Mouse (Mus musculus) MEL (cell line): ENCODE results near the gene Rbm42. TPM values are rescaled to one million over a fixed set of nuclear protein-coding genes. Genes with fewer than 3 reads are reported as not detected.

Experiments used
- DNase-seq: peaks from one replicate; pipeline ENCODE4 v3.0.0; 2011; ENCODE audit warnings: low read depth, low spot score
- H3K27ac ChIP-seq: 2 replicates; pipeline ENCODE4 v1.5.1; 2012; ENCODE audit warnings: low read depth, mild to moderate bottlenecking, control low read depth, low read length, moderate library complexity; ENCODE audit not compliant: control insufficient read depth
- H3K27me3 ChIP-seq, 2 experiments: fragments of 150-350 bp in 1 of 2; sonication (generic) in 1 of 2; 2 replicates each; pipeline ENCODE4 v1.6.1; 2012; ENCODE audit warnings: low read length in 2 of 2, mild to moderate bottlenecking in 2 of 2, improper control_type of control experiment in 1 of 2, moderate library complexity in 1 of 2; ENCODE audit not compliant: insufficient read depth in 2 of 2, control insufficient read depth in 1 of 2
- H3K36me3 ChIP-seq, 2 experiments: 2 replicates each; pipeline ENCODE4 v1.6.1; 2012 to 2014; ENCODE audit warnings: low read length in 2 of 2, improper control_type of control experiment in 1 of 2, inconsistent platforms in 1 of 2, mild to moderate bottlenecking in 1 of 2; ENCODE audit not compliant: insufficient read depth in 2 of 2, control insufficient read depth in 1 of 2
- H3K4me1 ChIP-seq, 2 experiments: fragments of 150-350 bp in 1 of 2; sonication (generic) in 1 of 2; 2 replicates each; pipeline ENCODE4 v1.6.1; 2012; ENCODE audit warnings: low read length in 2 of 2, improper control_type of control experiment in 1 of 2, mild to moderate bottlenecking in 1 of 2; ENCODE audit not compliant: insufficient read depth in 2 of 2, control insufficient read depth in 1 of 2
- H3K4me3 ChIP-seq, 2 experiments: fragments of 150-350 bp in 1 of 2; sonication (generic) in 1 of 2; 2 replicates each; pipeline ENCODE4 v1.5.1; 2012; ENCODE audit warnings: low read depth in 2 of 2, low read length in 2 of 2, mild to moderate bottlenecking in 2 of 2, moderate library complexity in 2 of 2, control low read depth in 1 of 2, improper control_type of control experiment in 1 of 2; ENCODE audit not compliant: control insufficient read depth in 1 of 2, insufficient read depth in 1 of 2
- H3K79me2 ChIP-seq: 2 replicates; pipeline ENCODE4 v1.6.1; 2012; ENCODE audit warnings: mild to moderate bottlenecking, low read length, moderate library complexity; ENCODE audit not compliant: control insufficient read depth, poor library complexity, insufficient read depth
- H3K9ac ChIP-seq: 2 replicates; pipeline ENCODE4 v1.6.1; 2012; ENCODE audit warnings: low read depth, mild to moderate bottlenecking, control low read depth, low read length, moderate library complexity; ENCODE audit not compliant: control insufficient read depth, poor library complexity, severe bottlenecking
- H3K9me3 ChIP-seq: fragments of 150-350 bp; sonication (generic); replicated peaks from 2 replicates; pipeline ENCODE4 v1.6.1; 2012; ENCODE audit warnings: mild to moderate bottlenecking, low read length, improper control_type of control experiment, moderate library complexity; ENCODE audit not compliant: insufficient read depth
- CHD2 ChIP-seq: IDR thresholded peaks from 2 replicates; pipeline ENCODE4 v1.6.1; 2011; ENCODE audit warnings: low read length, improper control_type of control experiment
- E2F4 ChIP-seq: IDR thresholded peaks from 2 replicates; pipeline ENCODE4 v1.6.1; 2011; ENCODE audit warnings: low read depth, low read length, improper control_type of control experiment, borderline replicate concordance
- ELF1 ChIP-seq: IDR thresholded peaks from 2 replicates; pipeline ENCODE4 v1.6.1; 2014; ENCODE audit warnings: low read depth, mild to moderate bottlenecking, inconsistent platforms, low read length, improper control_type of control experiment, moderate library complexity
- EP300 ChIP-seq, 2 experiments: IDR thresholded peaks; 2 replicates each; pipeline ENCODE4 v1.6.1; 2011; ENCODE audit warnings: improper control_type of control experiment in 2 of 2, low read length in 2 of 2, low read depth in 1 of 2, mild to moderate bottlenecking in 1 of 2
- ETS1 ChIP-seq: IDR thresholded peaks from 2 replicates; pipeline ENCODE4 v1.6.1; 2012; ENCODE audit warnings: low read depth, mild to moderate bottlenecking, inconsistent platforms, low read length, improper control_type of control experiment, moderate library complexity
- GATA1 ChIP-seq: IDR thresholded peaks from 2 replicates; pipeline ENCODE4 v1.6.1; 2011; ENCODE audit warnings: low read depth, low read length, improper control_type of control experiment
- JUND ChIP-seq: IDR thresholded peaks from 2 replicates; pipeline ENCODE4 v1.6.1; 2011; ENCODE audit warnings: low read depth, mild to moderate bottlenecking, improper control_type of control experiment, low read length
- KAT2A ChIP-seq: conservative IDR thresholded peaks from 2 replicates; pipeline ENCODE4 v1.6.1; 2012; ENCODE audit warnings: low read depth, low read length, improper control_type of control experiment, inconsistent platforms
- MAFK ChIP-seq: IDR thresholded peaks from 2 replicates; pipeline ENCODE4 v1.6.1; 2011; ENCODE audit warnings: low read depth, mild to moderate bottlenecking, low read length, improper control_type of control experiment, borderline replicate concordance
- MAX ChIP-seq: IDR thresholded peaks from 2 replicates; pipeline ENCODE4 v1.6.1; 2011; ENCODE audit warnings: low read length, improper control_type of control experiment
- MAZ ChIP-seq: IDR thresholded peaks from 2 replicates; pipeline ENCODE4 v1.6.1; 2012; ENCODE audit warnings: low read depth, mild to moderate bottlenecking, inconsistent platforms, low read length, improper control_type of control experiment
- MEF2A ChIP-seq: IDR thresholded peaks from 2 replicates; pipeline ENCODE4 v1.6.1; 2014; ENCODE audit warnings: low read depth, mild to moderate bottlenecking, inconsistent platforms, low read length, improper control_type of control experiment; ENCODE audit not compliant: poor library complexity, insufficient replicate concordance, severe bottlenecking; ENCODE audit errors: extremely low read depth
- MYC ChIP-seq: IDR thresholded peaks from 2 replicates; pipeline ENCODE4 v1.6.1; 2011; ENCODE audit warnings: low read depth, mild to moderate bottlenecking, low read length, improper control_type of control experiment, moderate library complexity
- NELFE ChIP-seq: IDR thresholded peaks from 2 replicates; pipeline ENCODE4 v1.6.1; 2011; ENCODE audit warnings: low read depth, low read length, improper control_type of control experiment
- NRF1 ChIP-seq: IDR thresholded peaks from 2 replicates; pipeline ENCODE4 v1.6.1; 2014; ENCODE audit warnings: low read depth, mild to moderate bottlenecking, inconsistent platforms, low read length, improper control_type of control experiment, moderate library complexity; ENCODE audit not compliant: poor library complexity, insufficient read depth, severe bottlenecking
- POLR2AphosphoS5 ChIP-seq: IDR thresholded peaks from 2 replicates; pipeline ENCODE4 v1.6.1; 2012; ENCODE audit warnings: low read depth, borderline replicate concordance, mild to moderate bottlenecking, inconsistent platforms, low read length, moderate library complexity, mixed read lengths
- RAD21 ChIP-seq: IDR thresholded peaks from 2 replicates; pipeline ENCODE4 v1.6.1; 2011; ENCODE audit warnings: mild to moderate bottlenecking, low read depth, low read length, improper control_type of control experiment
- RCOR1 ChIP-seq: IDR thresholded peaks from 2 replicates; pipeline ENCODE4 v1.6.1; 2012; ENCODE audit warnings: low read depth, mild to moderate bottlenecking, inconsistent platforms, low read length, improper control_type of control experiment
- SIN3A ChIP-seq: IDR thresholded peaks from 2 replicates; pipeline ENCODE4 v1.6.1; 2012; ENCODE audit warnings: low read length, improper control_type of control experiment, inconsistent platforms
- SMC3 ChIP-seq: IDR thresholded peaks from 2 replicates; pipeline ENCODE4 v1.6.1; 2011; ENCODE audit warnings: low read depth, low read length, improper control_type of control experiment
- TAL1 ChIP-seq: IDR thresholded peaks from 2 replicates; pipeline ENCODE4 v1.6.1; 2012; ENCODE audit warnings: mild to moderate bottlenecking, inconsistent platforms, low read length, moderate library complexity, mixed read lengths
- TCF12 ChIP-seq: IDR thresholded peaks from 2 replicates; pipeline ENCODE4 v1.6.1; 2014; ENCODE audit warnings: low read depth, mild to moderate bottlenecking, inconsistent platforms, low read length, improper control_type of control experiment, moderate library complexity
- UBTF ChIP-seq: IDR thresholded peaks from 2 replicates; pipeline ENCODE4 v1.6.1; 2012; ENCODE audit warnings: low read depth, mild to moderate bottlenecking, inconsistent platforms, low read length, improper control_type of control experiment, moderate library complexity, borderline replicate concordance; ENCODE audit not compliant: insufficient read depth
- USF1 ChIP-seq: IDR thresholded peaks from 2 replicates; pipeline ENCODE4 v1.6.1; 2014; ENCODE audit warnings: low read depth, mild to moderate bottlenecking, inconsistent platforms, low read length, improper control_type of control experiment, moderate library complexity
- USF2 ChIP-seq, 2 experiments: IDR thresholded peaks; 2 replicates each; pipeline ENCODE4 v1.6.1; 2011 to 2012; ENCODE audit warnings: improper control_type of control experiment in 2 of 2, low read length in 2 of 2, borderline replicate concordance in 1 of 2, inconsistent platforms in 1 of 2, low read depth in 1 of 2, mild to moderate bottlenecking in 1 of 2; ENCODE audit not compliant: insufficient read depth in 1 of 2
- ZC3H11A ChIP-seq: IDR thresholded peaks from 2 replicates; pipeline ENCODE4 v1.6.1; 2012; ENCODE audit warnings: low read depth, mild to moderate bottlenecking, inconsistent platforms, low read length, improper control_type of control experiment
- ZKSCAN1 ChIP-seq: IDR thresholded peaks from 2 replicates; pipeline ENCODE4 v1.6.1; 2012; ENCODE audit warnings: low read depth, mild to moderate bottlenecking, inconsistent platforms, low read length, improper control_type of control experiment, moderate library complexity
- polyA plus RNA-seq, 2 experiments: library from polyadenylated mRNA; stranded (reverse) in 1 of 2; unstranded in 1 of 2; fragments of >175 nt in 1 of 2; fragments of >200 nt in 1 of 2; gene quantifications; 2 replicates each; pipeline versions ENCODE4 v1.2.1 to v1.2.4; 2012; ENCODE audit warnings: low replicate concordance in 2 of 2, low read depth in 1 of 2; ENCODE audit not compliant: insufficient read length in 2 of 2, insufficient read depth in 1 of 2, missing spikeins in 1 of 2
- total RNA-seq: library from RNA; depleted of rRNA; stranded (reverse); fragments of 300-350 nt; gene quantifications from 2 replicates; pipeline ENCODE4 v1.2.3, GENCODE M21; 2012

Rbm42 gene
- total and polyA plus RNA-seq, 3 experiments, result 124 to 129 TPM; not detected in 1

GRCm38 (mm10) chr7:30626647-30627046 is 23.5 kb downstream of the Rbm42 start:
- peak overlapping the region; percentile 58 to 59; a peak in 3 of 4 replicates for H3K4me3 ChIP-seq
- TF ChIP-seq ELF1, result no peak
- no peak for TF ChIP-seq GATA1
- no peak for TF ChIP-seq RCOR1
- no peak for TF ChIP-seq NRF1
- no peak for TF ChIP-seq KAT2A
- no peak for TF ChIP-seq EP300 (IDR thresholded peaks at IDR 0.05; ENCODE audit: low read depth in 1 of 2, low read length in 2 of 2)

GRCm38 (mm10) chr7:30625530-30626384 is 24.4 kb downstream of the Rbm42 start, which contains the start of gene Cox6b1:
Gene Cox6b1 (minus strand): TSS chr7:30626151.
- Histone ChIP-seq H3K27me3 (peaks cover 2 to 3% of the 10 kb centered on the region in 2 experiments; a peak in 3 of 4 replicates), H3K4me3 (peak within 1 kb of the TSS; percentile 84 to 94), H3K4me1 (peaks cover 0 to 6% of the 10 kb centered on the region in 2 experiments; a peak in 2 of 4 replicates), H3K36me3 (peaks cover 5 to 13% of the 10 kb centered on the region in 2 experiments), H3K9me3 (no peaks in the 10 kb centered on the region), H3K27ac (peak within 1 kb of the TSS; percentile 73), H3K79me2 (peaks cover 20% of the 10 kb centered on the region), H3K9ac (peak within 1 kb of the TSS; percentile 98)
- peak; percentile 97 for DNase-seq
- TF ChIP-seq SIN3A (peak; percentile 90), POLR2AphosphoS5 (no peak; the same call in 1 of the 2 replicates), ZC3H11A (no peak), JUND (0 out of 2 replicates have a peak, but pooled peaks have one; percentile 11), ETS1 (0 out of 2 replicates have a peak, but pooled peaks have one; percentile 10), NELFE (peak; percentile 93), MAZ (no peak), RAD21 (no peak), EP300 (IDR thresholded peaks at IDR 0.05; ENCODE audit: low read depth in 1 of 2, low read length in 2 of 2) (no peak), SMC3 (no peak), ZKSCAN1 (no peak), TCF12 (peak; percentile 44; the same call in 1 of the 2 replicates), ELF1 (peak; percentile 78), KAT2A (no peak; the same call in none of the 2 replicates), TAL1 (no peak), MAFK (no peak), MAX (peak; percentile 32; the same call in 1 of the 2 replicates), USF1 (peak; percentile 73), MEF2A (no peak), USF2 (IDR thresholded peaks at IDR 0.05; ENCODE audit: borderline replicate concordance in 1 of 2, insufficient read depth in 1 of 2, low read depth in 1 of 2, low read length in 2 of 2) (no peak), CHD2 (no peak), E2F4 (no peak), NRF1 (no peak), MYC (peak; percentile 80), UBTF (no peak), GATA1 (no peak)

More at GRCm38 (mm10) chr7:30626647-30627046, 23.5 kb downstream of the Rbm42 start:
- Histone ChIP-seq H3K9me3 (no peaks in the 10 kb centered on the region), H3K27me3 (peaks cover 5% of the 10 kb centered on the region in 2 experiments), H3K27ac (no peak overlapping the region), H3K4me1 (peaks cover 0 to 6% of the 10 kb centered on the region in 2 experiments; a peak in 2 of 4 replicates), H3K9ac (peak overlapping the region; percentile 62), H3K79me2 (peaks cover 20% of the 10 kb centered on the region), H3K36me3 (peaks cover 5 to 13% of the 10 kb centered on the region in 2 experiments)
- DNase-seq, result no peak
